Mouse (Mus musculus) intestine, embryonic 15.5 days (tissue): Measurements from ENCODE around the gene Foxj2. TPM values are rescaled to one million over a fixed set of nuclear protein-coding genes. Genes with fewer than 3 reads are reported as not detected.

Source experiments
- ATAC-seq: fragments of 200-750 bp; cut with Nextera tagmentation; 2 replicates; pipeline ENCODE4 v1.8.0; 2017; ENCODE audit warnings: moderate TSS enrichment, moderate library complexity
- H3K27ac ChIP-seq: fragments of 300-500 bp; sonication (generic); 2 replicates; pipeline ENCODE4 v1.5.1; 2015; ENCODE audit warnings: mild to moderate bottlenecking, inconsistent platforms
- H3K27me3 ChIP-seq: fragments of 300-500 bp; sonication (generic); replicated peaks from 2 replicates; pipeline ENCODE4 v1.6.1; 2015; ENCODE audit warnings: inconsistent platforms
- H3K36me3 ChIP-seq: fragments of 300-500 bp; sonication (generic); 2 replicates; pipeline ENCODE4 v1.6.1; 2015; ENCODE audit warnings: inconsistent platforms
- H3K4me1 ChIP-seq: fragments of 300-500 bp; sonication (generic); replicated peaks from 2 replicates; pipeline ENCODE4 v1.6.1; 2015; ENCODE audit warnings: inconsistent platforms
- H3K4me2 ChIP-seq: fragments of 300-500 bp; sonication (generic); replicated peaks from 2 replicates; pipeline ENCODE4 v1.6.1; 2015; ENCODE audit warnings: mild to moderate bottlenecking, inconsistent platforms
- H3K4me3 ChIP-seq: fragments of 300-500 bp; sonication (generic); replicated peaks from 2 replicates; pipeline ENCODE4 v1.5.1; 2015; ENCODE audit warnings: inconsistent platforms
- H3K9ac ChIP-seq: fragments of 300-500 bp; sonication (generic); 2 replicates; pipeline ENCODE4 v1.6.1; 2015; ENCODE audit warnings: inconsistent platforms
- H3K9me3 ChIP-seq: fragments of 300-500 bp; sonication (generic); 2 replicates; pipeline ENCODE4 v1.6.1; 2016; ENCODE audit warnings: inconsistent platforms
- WGBS: fragments of 180-500 bp; shearing (Covaris S2); methylation state at CpG from one replicate; pipeline ENCODE4 v1.1.7; 2015; 5-methylcytosine and 5-hydroxymethylcytosine counted together
- polyA plus RNA-seq: library from polyadenylated mRNA; unstranded; fragments of >200 nt; fragmentation: Nextera tagmentation; extraction: Ambion mirVana; gene quantifications from 2 replicates; pipeline ENCODE4 v1.2.1, GENCODE M21; 2015

Gene Foxj2
- polyA plus RNA-seq, 1 experiment from 2014 or later, result 3.9 TPM

DNA sequence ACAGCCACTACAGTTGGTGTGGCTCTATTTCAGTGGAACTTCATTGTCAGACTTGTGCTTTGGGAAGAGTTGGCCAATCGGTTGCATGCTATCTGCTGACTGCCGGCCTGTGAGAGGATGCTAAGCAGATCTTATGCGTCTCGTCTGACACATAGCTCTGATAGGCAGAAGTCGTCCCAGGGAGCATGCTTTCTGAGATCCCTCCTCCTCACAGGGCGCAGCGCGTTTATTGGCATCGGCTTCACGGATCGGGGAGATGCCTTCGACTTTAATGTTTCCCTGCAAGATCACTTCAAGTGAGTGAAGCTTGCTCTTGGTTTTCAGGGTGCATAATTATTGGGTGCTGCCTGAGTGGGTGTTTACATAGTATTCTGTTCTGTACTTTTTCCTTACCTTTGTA, 61.6 kb downstream of the Foxj2 start:
- no peak overlapping the region for H3K27ac ChIP-seq
- H3K36me3 ChIP-seq, result peaks cover 33% of the 10 kb centered on the region
- no peaks in the 10 kb centered on the region for H3K27me3 ChIP-seq
- H3K4me2 ChIP-seq, result no peak overlapping the region
- ATAC-seq, result no peak
- H3K4me1 ChIP-seq, result no peaks in the 10 kb centered on the region
- 94% methylated on average over 12 of the region's 12 CpGs for WGBS
- no peak overlapping the region for H3K9ac ChIP-seq
- no peaks in the 10 kb centered on the region for H3K9me3 ChIP-seq
- H3K4me3 ChIP-seq, result no peak overlapping the region

DNA sequence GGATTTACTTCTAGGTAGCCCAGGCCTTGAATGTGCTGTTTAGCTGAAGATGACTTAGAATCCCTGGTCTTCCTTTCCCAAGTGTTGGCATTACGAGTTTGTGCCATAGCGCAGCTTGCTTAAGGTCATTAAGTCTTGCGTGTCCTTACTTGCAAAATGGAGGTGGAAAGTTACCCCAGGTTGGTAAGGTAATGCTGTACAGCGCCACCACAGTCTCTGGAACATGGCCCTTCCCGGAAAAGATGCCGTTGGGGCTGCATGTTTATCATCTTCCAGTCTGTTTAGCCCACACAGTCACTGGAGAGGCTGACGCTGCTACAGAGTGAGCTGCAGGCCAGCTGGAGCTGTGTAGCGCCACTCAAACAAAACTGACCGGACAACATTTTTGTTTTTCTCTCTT, 63.9 kb downstream of the Foxj2 start:
- Histone ChIP-seq H3K36me3 (peaks cover 52% of the 10 kb centered on the region), H3K9me3 (no peaks in the 10 kb centered on the region), H3K4me3 (no peak overlapping the region), H3K27ac (no peak overlapping the region), H3K27me3 (no peaks in the 10 kb centered on the region), H3K4me2 (no peak overlapping the region), H3K4me1 (no peaks in the 10 kb centered on the region), H3K9ac (no peak overlapping the region)
- no peak for ATAC-seq
- WGBS, result 92% methylated on average over 9 of the region's 9 CpGs

DNA sequence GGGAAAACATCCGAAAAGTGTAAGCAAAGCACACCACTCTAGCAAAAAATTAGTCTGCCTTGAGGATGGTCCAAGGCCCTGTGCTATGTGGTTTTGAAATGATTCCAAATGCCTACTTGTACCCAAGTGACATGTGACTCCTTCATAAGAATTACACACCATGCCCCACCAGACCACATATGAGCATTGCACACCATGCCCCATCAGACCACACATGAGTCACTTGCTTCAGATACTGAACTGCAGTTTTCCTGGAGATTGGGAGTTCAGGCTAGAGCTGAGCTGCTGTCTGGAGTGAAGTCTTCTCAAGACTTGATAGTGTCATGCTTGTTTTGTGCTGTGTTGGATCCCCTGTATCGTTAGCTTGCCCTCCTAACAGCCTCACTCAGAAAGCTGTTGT, 69.9 kb downstream of the Foxj2 start:
- Histone ChIP-seq H3K4me3 (no peak overlapping the region), H3K4me2 (no peak overlapping the region), H3K27me3 (no peaks in the 10 kb centered on the region), H3K36me3 (peaks cover 25% of the 10 kb centered on the region), H3K9me3 (no peaks in the 10 kb centered on the region), H3K4me1 (no peaks in the 10 kb centered on the region), H3K9ac (no peak overlapping the region), H3K27ac (no peak overlapping the region)
- ATAC-seq, result no peak
- 94% methylated on average over 2 of the region's 2 CpGs for WGBS

DNA sequence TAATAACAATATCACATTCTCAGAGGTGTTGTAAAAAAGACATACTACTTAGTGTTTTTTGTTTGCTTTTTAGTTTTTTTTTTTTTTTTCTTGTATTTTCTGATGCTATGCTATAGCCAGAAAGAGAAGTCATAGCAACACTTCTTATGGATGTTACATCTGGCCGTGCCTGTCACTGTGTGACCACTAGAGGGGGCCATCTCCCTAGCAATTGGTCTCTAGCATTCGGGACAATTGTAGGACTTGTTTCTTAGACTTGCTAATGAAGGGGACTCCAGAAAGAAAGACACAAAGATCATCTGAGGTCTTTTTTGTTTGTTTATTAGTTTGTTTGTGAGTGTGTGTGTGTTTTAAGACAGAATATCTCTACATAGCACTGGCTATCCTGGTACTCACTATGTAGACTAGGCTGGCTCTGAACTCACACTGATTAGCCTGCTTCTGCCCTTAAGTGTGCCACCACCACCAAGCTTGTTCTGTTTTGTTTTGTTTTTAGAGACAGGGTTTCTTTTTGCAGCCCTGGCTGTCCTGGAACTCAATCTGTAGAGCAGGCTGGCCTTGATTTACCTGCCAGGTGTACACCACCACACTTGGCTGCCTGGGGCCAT, 72.8 kb downstream of the Foxj2 start:
- Histone ChIP-seq H3K4me2 (no peak overlapping the region), H3K9ac (no peak overlapping the region), H3K4me3 (no peak overlapping the region), H3K36me3 (peaks cover 16% of the 10 kb centered on the region), H3K9me3 (no peaks in the 10 kb centered on the region), H3K27me3 (no peaks in the 10 kb centered on the region), H3K4me1 (no peaks in the 10 kb centered on the region), H3K27ac (no peak overlapping the region)
- no peak for ATAC-seq
- 9% methylated on average over 2 of the region's 2 CpGs for WGBS

Other genes with a start within 250 kb of the Foxj2 start
- gene Apobec1, start 217.5 kb upstream of the Foxj2 start, polyA plus RNA-seq, result 6.3 and 7.6 TPM in 2 replicates
- 0.10 and 0.18 TPM in 2 replicates for gene Gdf3, start 209.8 kb upstream of the Foxj2 start, polyA plus RNA-seq
- not detected in 2 replicates for gene Dppa3, start 193.5 kb upstream of the Foxj2 start, polyA plus RNA-seq
- gene Nanog, start 112.4 kb upstream of the Foxj2 start, polyA plus RNA-seq, result 0.20 and 0.21 TPM in 2 replicates
- 11.3 and 13.4 TPM in 2 replicates for gene Slc2a3, start 18.3 kb upstream of the Foxj2 start, polyA plus RNA-seq
- gene C3ar1, start 36.2 kb downstream of the Foxj2 start, polyA plus RNA-seq, result 2.5 TPM in 2 replicates
- gene Necap1, start 54.6 kb downstream of the Foxj2 start, polyA plus RNA-seq, result 56.3 and 59.8 TPM in 2 replicates
- 3.9 and 4.3 TPM in 2 replicates for gene Clec4a1, start 101.9 kb downstream of the Foxj2 start, polyA plus RNA-seq
- 3.7 and 4.3 TPM in 2 replicates for gene Clec4a3, start 132.6 kb downstream of the Foxj2 start, polyA plus RNA-seq
- not detected in 2 replicates for gene Clec4a4, start 170.5 kb downstream of the Foxj2 start, polyA plus RNA-seq
- not detected in 2 replicates for gene Clec4b1, start 230.0 kb downstream of the Foxj2 start, polyA plus RNA-seq